Mouse (Mus musculus) lung, embryonic 16.5 days (tissue): Measurements from ENCODE around the gene Bmt2. TPM values are rescaled to one million over a fixed set of nuclear protein-coding genes. Genes with fewer than 3 reads are reported as not detected.

Experiments
- ATAC-seq: fragments of 200-750 bp; cut with Nextera tagmentation; 2 replicates; pipeline ENCODE4 v1.8.0; 2017; ENCODE audit warnings: low read depth, mild to moderate bottlenecking, moderate library complexity
- H3K27ac ChIP-seq: fragments of 300-500 bp; sonication (generic); 2 replicates; pipeline ENCODE4 v1.5.1; 2014; ENCODE audit warnings: mild to moderate bottlenecking, control low read depth, low read length
- H3K27me3 ChIP-seq: fragments of 300-500 bp; sonication (generic); 2 replicates; pipeline ENCODE4 v1.6.1; 2014; ENCODE audit warnings: low read depth, low read length, mixed read lengths; ENCODE audit not compliant: control insufficient read depth, insufficient read depth
- H3K36me3 ChIP-seq: fragments of 300-500 bp; sonication (generic); 2 replicates; pipeline ENCODE4 v1.6.1; 2014; ENCODE audit warnings: low read length; ENCODE audit not compliant: control insufficient read depth, insufficient read depth
- H3K4me1 ChIP-seq: fragments of 300-500 bp; sonication (generic); replicated peaks from 2 replicates; pipeline ENCODE4 v1.6.1; 2014; ENCODE audit warnings: low read length, mixed read lengths; ENCODE audit not compliant: control insufficient read depth, insufficient read depth
- H3K4me2 ChIP-seq: fragments of 300-500 bp; sonication (generic); 2 replicates; pipeline ENCODE4 v1.6.1; 2014; ENCODE audit warnings: low read depth, low read length, control low read depth
- H3K4me3 ChIP-seq: fragments of 300-500 bp; sonication (generic); 2 replicates; pipeline ENCODE4 v1.5.1; 2014; ENCODE audit warnings: mild to moderate bottlenecking, low read length, control low read depth
- H3K9ac ChIP-seq: fragments of 300-500 bp; sonication (generic); 2 replicates; pipeline ENCODE4 v1.6.1; 2014; ENCODE audit warnings: low read length, control low read depth
- H3K9me3 ChIP-seq: fragments of 300-500 bp; sonication (generic); 2 replicates; pipeline ENCODE4 v1.6.1; 2016; ENCODE audit warnings: low read length; ENCODE audit not compliant: control insufficient read depth
- WGBS: fragments of 180-500 bp; shearing (Covaris S2); extraction: QIAGEN DNeasy Blood & Tissue Kit; methylation state at CpG from one replicate; pipeline ENCODE4 v1.1.7; 2014; 5-methylcytosine and 5-hydroxymethylcytosine counted together
- polyA plus RNA-seq: library from polyadenylated mRNA; unstranded; fragments of >200 nt; fragmentation: Nextera tagmentation; extraction: Ambion mirVana; gene quantifications from 2 replicates; pipeline ENCODE4 v1.2.1, GENCODE M21; 2015

Bmt2 gene
- polyA plus RNA-seq, 1 experiment from 2014 or later: 18.6 TPM

DNA sequence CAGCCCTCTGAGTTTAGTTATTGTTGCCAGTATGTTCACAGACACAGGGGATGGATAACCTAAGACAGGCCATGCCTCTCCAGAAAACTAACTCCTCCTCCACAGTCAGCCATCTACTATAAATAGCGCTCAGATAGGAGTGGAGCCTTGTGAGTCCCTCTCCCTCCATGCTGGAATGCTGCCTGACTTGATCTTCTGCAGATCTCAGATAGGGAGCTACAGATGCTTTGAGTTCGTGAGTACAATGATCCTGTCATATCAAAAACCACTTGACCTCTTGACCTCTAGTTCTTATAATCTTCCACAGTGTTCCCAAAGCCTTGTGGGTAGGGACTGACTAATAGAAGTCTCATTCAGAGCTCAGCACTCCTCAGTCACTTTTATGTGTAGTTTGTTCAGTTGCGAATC, 41.2 kb downstream of the Bmt2 start:
- no peaks in the 10 kb centered on the region for H3K9me3 ChIP-seq
- H3K36me3 ChIP-seq: 0 out of 2 replicates have a peak, but pooled peaks cover 3% of the 10 kb centered on the region
- peaks cover 4% of the 10 kb centered on the region; the same call in 1 of the 2 replicates for H3K4me1 ChIP-seq
- no peaks in the 10 kb centered on the region for H3K27me3 ChIP-seq
- peak; percentile 51; the same call in 1 of the 2 replicates for ATAC-seq
- H3K4me3 ChIP-seq: no peak overlapping the region
- H3K9ac ChIP-seq: no peak overlapping the region
- no peak overlapping the region for H3K4me2 ChIP-seq
- H3K27ac ChIP-seq: no peak overlapping the region
- WGBS: 51% methylated on average over 3 of the region's 3 CpGs

DNA sequence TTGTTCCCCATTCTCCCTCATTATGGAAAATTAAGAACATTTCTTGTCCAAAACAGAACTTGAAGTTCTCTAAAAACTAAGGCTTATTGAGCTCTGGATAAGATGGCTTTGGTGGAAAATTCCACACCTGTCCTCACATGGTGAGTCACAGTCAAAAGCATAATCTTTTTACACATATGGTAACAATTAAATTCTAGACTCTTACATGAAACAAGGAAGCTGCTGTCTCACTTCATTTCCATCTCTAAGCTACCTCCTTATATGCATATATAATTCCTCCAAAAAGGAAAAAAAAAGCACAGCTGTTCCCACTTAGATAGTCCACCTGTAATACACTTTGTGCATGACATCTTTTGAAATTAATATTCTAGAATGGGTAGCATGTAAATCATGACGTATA, 45.2 kb downstream of the Bmt2 start:
- no peak overlapping the region for H3K27ac ChIP-seq
- 92% methylated on average over 1 of the region's 1 CpGs for WGBS
- no peaks in the 10 kb centered on the region for H3K9me3 ChIP-seq
- H3K9ac ChIP-seq: no peak overlapping the region
- H3K4me1 ChIP-seq: peaks cover 4% of the 10 kb centered on the region; the same call in 1 of the 2 replicates
- no peak for ATAC-seq
- no peaks in the 10 kb centered on the region for H3K27me3 ChIP-seq
- no peak overlapping the region for H3K4me2 ChIP-seq
- peaks cover 5% of the 10 kb centered on the region; the same call in 1 of the 2 replicates for H3K36me3 ChIP-seq
- no peak overlapping the region for H3K4me3 ChIP-seq

DNA sequence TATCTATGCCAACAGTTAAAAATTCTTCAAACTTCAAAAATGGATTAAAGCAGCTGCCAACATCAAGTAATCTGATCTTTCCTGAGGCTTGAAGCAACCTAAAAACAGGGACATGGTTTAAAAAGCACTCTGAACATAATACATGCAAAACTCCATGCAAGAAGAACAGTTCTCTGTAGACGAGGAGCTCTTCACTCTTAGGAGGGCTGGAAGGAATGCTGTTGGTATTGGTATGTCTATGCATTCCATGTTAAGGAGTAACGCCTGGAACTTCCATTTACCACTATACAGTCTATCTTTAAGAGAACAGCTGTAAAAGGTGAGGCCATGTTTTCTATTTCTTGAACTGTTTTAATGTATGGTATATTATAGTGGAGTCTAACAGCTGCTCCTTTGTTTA, 47.2 kb downstream of the Bmt2 start:
- Histone ChIP-seq H3K9me3 (no peaks in the 10 kb centered on the region), H3K27me3 (no peaks in the 10 kb centered on the region), H3K4me1 (no peaks in the 10 kb centered on the region), H3K4me3 (no peak overlapping the region), H3K27ac (no peak overlapping the region), H3K4me2 (no peak overlapping the region), H3K9ac (no peak overlapping the region), H3K36me3 (peaks cover 5% of the 10 kb centered on the region; the same call in 1 of the 2 replicates)
- WGBS: 56% methylated on average over 2 of the region's 2 CpGs
- no peak for ATAC-seq

DNA sequence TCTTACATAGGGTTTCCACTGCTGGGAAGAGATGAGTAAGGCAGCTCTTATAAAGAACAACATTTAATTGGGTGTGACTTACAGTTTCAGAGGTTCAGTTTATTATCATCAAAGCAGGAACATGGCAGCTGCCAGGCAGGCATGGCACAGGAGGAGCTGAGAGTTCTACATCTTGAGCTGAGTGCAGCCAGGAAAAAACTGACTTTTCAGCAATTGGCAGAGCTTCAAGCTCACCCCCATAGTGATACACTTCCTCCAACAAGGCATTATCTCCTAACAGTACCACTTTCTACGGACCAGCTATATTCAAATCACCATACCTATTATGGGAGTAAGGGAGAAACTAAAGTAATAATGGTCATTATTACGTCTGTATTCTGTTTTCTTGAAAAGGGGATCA, 58.1 kb downstream of the Bmt2 start:
- WGBS: 77% methylated on average over 2 of the region's 2 CpGs
- no peak overlapping the region for H3K9ac ChIP-seq
- no peak overlapping the region for H3K27ac ChIP-seq
- no peaks in the 10 kb centered on the region for H3K9me3 ChIP-seq
- H3K36me3 ChIP-seq: no peaks in the 10 kb centered on the region
- H3K4me1 ChIP-seq: no peaks in the 10 kb centered on the region
- no peak overlapping the region for H3K4me2 ChIP-seq
- ATAC-seq: no peak
- H3K4me3 ChIP-seq: no peak overlapping the region
- H3K27me3 ChIP-seq: no peaks in the 10 kb centered on the region

DNA sequence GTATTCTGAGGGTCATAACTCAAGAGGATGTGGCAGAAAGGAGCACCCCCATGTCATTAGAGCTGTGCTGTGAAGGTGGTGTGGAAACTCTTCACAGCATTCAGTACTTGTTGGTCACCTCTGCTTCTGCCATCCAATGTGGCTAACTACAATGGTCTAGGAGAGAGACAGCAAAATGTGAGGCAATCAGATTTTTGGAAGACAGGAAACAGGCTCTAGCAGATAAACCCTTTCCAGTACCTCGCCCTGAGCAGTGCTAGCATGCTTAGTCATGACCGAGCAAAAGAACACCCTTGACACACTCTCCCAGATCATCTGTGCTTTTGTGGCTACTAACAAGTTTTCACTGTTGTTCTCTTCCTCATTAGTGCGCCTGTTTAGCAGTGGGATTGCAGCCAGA, 60.7 kb downstream of the Bmt2 start:
- Histone ChIP-seq H3K4me1 (no peaks in the 10 kb centered on the region), H3K36me3 (no peaks in the 10 kb centered on the region), H3K4me3 (no peak overlapping the region), H3K4me2 (no peak overlapping the region), H3K9ac (no peak overlapping the region), H3K9me3 (no peaks in the 10 kb centered on the region), H3K27ac (no peak overlapping the region), H3K27me3 (no peaks in the 10 kb centered on the region)
- ATAC-seq: no peak
- 86% methylated on average over 3 of the region's 3 CpGs for WGBS

DNA sequence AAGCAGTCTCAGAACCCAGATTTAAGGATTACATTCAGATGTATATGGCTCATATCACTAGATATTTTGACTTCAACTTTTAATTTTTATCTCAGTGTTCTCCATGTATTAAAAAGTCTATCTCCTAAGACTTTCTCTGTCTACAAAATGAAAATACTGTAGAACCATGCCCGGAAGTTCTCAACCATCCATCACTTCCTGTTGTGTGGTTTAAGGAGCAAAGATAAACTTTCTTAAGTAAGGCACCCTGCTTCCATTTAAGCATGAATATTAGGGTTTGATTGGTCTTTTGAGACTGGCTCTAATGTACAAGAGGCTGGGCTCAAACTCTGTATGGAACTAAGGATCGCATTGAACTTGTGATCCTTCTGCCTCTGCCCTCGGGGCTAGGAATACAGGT, 63.2 kb downstream of the Bmt2 start:
- Histone ChIP-seq H3K27me3 (no peaks in the 10 kb centered on the region), H3K9me3 (no peaks in the 10 kb centered on the region), H3K4me1 (no peaks in the 10 kb centered on the region), H3K36me3 (no peaks in the 10 kb centered on the region), H3K27ac (no peak overlapping the region), H3K9ac (no peak overlapping the region), H3K4me3 (no peak overlapping the region), H3K4me2 (no peak overlapping the region)
- 79% methylated on average over 3 of the region's 3 CpGs for WGBS
- ATAC-seq: no peak

DNA sequence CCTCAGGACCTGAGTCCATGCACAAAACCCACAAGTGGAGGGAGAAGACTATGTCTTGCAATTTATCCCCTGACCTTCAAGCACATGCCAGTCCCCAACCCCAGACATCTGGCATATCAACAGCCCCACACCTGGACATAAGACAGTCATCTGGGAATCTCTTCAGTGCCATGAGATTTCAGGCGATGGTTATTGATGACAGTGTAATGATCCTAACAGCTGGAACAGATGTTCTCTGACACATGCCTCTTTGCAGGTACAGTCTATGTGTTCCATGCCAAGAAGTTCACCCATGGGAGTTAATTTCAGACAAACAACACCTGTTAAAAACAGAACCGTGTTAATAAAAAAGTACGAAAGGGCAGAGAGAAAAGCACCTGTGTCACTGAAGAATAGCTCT, 64.1 kb downstream of the Bmt2 start:
- no peak for ATAC-seq
- Histone ChIP-seq H3K9ac (no peak overlapping the region), H3K4me2 (no peak overlapping the region), H3K4me1 (no peaks in the 10 kb centered on the region), H3K36me3 (no peaks in the 10 kb centered on the region), H3K4me3 (no peak overlapping the region), H3K27me3 (no peaks in the 10 kb centered on the region), H3K27ac (no peak overlapping the region), H3K9me3 (no peaks in the 10 kb centered on the region)
- 79% methylated on average over 3 of the region's 3 CpGs for WGBS

DNA sequence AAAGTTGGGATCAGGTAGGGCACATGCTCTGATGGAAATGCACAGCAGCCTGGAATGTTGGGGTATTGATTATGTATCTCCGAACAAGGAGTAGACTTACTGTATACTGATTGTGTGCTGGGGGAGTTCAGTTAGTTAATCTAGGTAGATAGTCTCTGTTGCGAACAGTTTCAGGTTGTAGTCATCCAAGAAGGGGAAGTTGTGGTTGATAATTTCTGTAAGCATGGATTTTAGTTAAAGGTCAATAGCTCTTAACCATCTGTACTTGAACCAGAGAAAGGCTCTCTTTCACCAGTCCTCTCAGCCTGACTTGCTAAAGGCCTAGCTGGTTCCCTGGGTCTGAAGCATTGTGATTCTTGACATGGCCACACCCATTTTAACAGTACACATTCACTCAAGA, 66.9 kb downstream of the Bmt2 start:
- no peaks in the 10 kb centered on the region for H3K36me3 ChIP-seq
- ATAC-seq: no peak

DNA sequence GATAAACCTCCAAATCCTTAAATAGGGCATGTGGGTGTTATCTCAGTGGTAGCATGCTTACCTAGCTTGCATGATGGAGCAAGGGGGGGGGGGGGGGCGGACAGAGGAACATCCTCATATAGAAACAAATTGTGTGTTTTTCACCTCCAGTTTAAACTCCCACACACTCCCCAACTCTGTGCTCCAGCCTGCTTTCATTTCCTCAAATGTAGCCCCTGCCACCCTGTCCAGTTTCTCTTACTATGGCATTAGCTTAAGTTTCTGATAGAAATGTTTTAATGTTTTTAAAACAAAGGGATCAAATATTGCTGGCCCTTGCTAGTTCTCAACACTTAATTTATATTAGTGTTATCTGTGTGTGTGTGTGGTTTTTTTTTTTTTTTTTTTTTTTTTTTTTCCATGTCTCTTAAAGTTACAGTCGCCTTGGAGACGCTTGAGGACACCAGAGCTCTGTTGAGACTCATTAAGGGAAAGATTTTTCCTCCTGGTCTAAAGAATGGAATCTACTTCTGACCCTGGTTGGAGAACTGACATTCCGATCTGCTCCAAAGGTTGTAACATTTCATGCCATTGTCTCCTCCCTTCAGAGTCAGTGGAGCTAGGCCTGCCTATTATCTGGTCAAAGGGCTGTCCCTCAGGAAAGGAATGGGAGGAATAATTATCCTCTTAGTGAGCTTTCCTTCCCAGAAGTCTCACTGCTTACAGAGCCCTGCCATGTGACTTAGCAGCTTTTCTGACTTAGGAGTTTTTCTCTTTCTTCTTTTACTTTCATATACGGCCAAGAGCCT, 68.2 kb downstream of the Bmt2 start:
- Histone ChIP-seq H3K27me3 (no peaks in the 10 kb centered on the region), H3K36me3 (no peaks in the 10 kb centered on the region), H3K4me2 (no peak overlapping the region), H3K9me3 (no peaks in the 10 kb centered on the region), H3K4me1 (peaks cover 7% of the 10 kb centered on the region), H3K4me3 (no peak overlapping the region), H3K27ac (no peak overlapping the region), H3K9ac (no peak overlapping the region)
- no peak for ATAC-seq
- WGBS: 71% methylated on average over 5 of the region's 5 CpGs

More for the DNA sequence above, 66.9 kb downstream of the Bmt2 start:
- H3K4me2 ChIP-seq: no peak overlapping the region
- peaks cover 7% of the 10 kb centered on the region for H3K4me1 ChIP-seq
- H3K9me3 ChIP-seq: no peaks in the 10 kb centered on the region
- H3K27me3 ChIP-seq: no peaks in the 10 kb centered on the region
- no peak overlapping the region for H3K9ac ChIP-seq
- 81% methylated on average over 2 of the region's 2 CpGs for WGBS
- H3K27ac ChIP-seq: no peak overlapping the region
- no peak overlapping the region for H3K4me3 ChIP-seq
